Mouse (Mus musculus) testis, adult 2 months (tissue): ENCODE results near the gene Magel2.

Experiments
- CTCF ChIP-seq: fragments of 200-500 bp; IDR thresholded peaks from 2 replicates; pipeline ENCODE4 v1.5.1; 2012; ENCODE audit warnings: low read depth, mild to moderate bottlenecking, inconsistent platforms, low read length, moderate library complexity; ENCODE audit not compliant: control insufficient read depth, insufficient read depth, insufficient replicate concordance
- POLR2A ChIP-seq: fragments of 200-500 bp; IDR thresholded peaks from 2 replicates; pipeline ENCODE4 v1.6.1; 2012; ENCODE audit warnings: low read depth, mild to moderate bottlenecking, inconsistent platforms, low read length, moderate library complexity; ENCODE audit not compliant: control insufficient read depth

- TF ChIP-seq CTCF (no peak), POLR2A (no peak)
These were observed 46.4 kb downstream of the Magel2 start for GRCm38 (mm10) chr7:62423210-62423609.
